Mouse (Mus musculus) left cerebral cortex, adult 8-10 months (tissue): ENCODE results near the gene Cdc42ep1. TPM values are rescaled to one million over a fixed set of nuclear protein-coding genes. Genes with fewer than 3 reads are reported as not detected.
"Not testable (repeated sequence)": the region's sequence is repeated elsewhere in the genome, so short reads cannot be mapped to it uniquely, and the experiment has no call there.

Source experiments
- DNase-seq, 2 experiments: peaks; one replicate each; pipeline ENCODE4 v3.0.0; 2022; ENCODE audit warnings: low spot score in 2 of 2
- microRNA-seq, 2 experiments: library from miRNA; unstranded; fragments of <30 nt; microRNA quantifications; one replicate each; pipeline ENCODE4 v1.2.0; 2022
- total RNA-seq, 4 experiments: library from RNA; stranded (reverse); gene quantifications; 2 replicates each; pipeline ENCODE4 v1.2.4; 2022

Gene Cdc42ep1
- total RNA-seq, 4 experiments from 2014 or later: 16.8 to 22.9 (median 20.1) TPM

DNA sequence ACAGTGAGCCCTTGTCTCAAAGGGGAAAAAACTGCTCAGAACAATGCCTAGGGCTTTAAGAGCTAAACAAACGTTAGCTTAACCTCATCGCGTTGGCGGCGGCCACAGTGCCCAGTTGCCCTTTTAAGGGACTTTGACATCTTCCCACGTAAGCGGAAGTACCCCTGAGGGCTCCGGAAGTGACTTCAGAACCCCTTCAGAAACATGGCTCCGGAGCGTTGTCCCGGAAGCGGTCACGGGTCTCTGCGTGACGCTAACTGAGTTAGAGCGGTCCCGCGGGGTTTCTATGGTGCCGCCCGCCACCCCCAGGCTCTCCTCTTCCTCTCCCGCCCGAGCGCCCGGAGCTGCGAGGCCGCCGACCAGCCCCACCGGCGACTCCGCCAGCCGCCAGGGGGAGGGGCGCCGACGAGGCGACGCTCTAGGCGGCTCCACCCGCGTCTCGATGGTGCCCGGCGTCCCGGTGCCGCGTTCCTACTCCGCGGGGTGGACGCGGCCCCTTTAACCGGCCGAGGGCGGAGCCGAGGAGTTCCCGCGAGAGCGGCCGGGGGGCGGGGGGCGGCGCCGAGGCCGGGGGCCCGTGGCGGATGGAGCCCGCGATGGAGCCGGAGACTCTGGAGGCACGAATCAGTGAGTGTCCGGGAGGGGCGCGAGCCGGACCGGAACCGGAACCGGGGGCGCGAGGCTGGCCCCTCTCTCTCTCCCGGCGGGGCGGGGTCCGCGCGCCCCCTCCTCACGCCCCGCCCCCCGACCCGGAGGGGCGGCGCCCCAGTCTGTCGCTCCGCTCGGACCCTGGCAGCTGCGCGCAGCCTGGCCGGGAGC, 34.8 kb downstream of the Cdc42ep1 start, which contains the start of gene Gga1:
TSS of gene Gga1 (plus strand) at position 200 of the 819 bp plus-strand sequence.
- peak; percentile 95 for DNase-seq

DNA sequence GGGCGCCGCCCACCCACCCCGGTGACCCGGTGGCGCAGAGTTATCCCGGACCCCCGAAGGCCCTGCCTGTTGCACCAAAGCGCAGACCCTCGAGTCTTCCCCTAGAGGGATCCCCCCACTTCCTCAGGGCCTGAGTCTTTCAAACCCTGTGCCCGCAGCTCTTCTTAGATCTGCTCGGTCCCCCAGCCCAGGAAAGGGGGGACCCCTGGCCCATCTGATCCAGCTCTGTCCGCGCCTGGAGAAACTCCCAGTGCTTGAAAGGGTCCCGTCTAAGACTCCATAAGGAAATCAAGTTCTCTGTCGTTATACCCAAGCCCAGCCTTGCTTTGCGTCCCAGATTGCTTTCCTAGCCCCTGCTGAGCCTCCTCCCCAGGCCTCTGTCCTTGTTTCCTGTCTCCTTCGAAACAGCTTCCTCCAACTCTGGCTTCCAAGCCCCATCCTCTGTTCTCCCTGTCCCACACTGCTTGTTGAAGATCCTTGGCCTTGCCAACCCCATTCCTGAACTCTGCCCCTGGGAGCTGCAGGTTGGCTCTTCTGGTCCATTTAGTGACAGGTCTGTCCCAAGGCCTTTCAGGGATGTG, 35.5 kb downstream of the Cdc42ep1 start:
- no peak for DNase-seq

DNA sequence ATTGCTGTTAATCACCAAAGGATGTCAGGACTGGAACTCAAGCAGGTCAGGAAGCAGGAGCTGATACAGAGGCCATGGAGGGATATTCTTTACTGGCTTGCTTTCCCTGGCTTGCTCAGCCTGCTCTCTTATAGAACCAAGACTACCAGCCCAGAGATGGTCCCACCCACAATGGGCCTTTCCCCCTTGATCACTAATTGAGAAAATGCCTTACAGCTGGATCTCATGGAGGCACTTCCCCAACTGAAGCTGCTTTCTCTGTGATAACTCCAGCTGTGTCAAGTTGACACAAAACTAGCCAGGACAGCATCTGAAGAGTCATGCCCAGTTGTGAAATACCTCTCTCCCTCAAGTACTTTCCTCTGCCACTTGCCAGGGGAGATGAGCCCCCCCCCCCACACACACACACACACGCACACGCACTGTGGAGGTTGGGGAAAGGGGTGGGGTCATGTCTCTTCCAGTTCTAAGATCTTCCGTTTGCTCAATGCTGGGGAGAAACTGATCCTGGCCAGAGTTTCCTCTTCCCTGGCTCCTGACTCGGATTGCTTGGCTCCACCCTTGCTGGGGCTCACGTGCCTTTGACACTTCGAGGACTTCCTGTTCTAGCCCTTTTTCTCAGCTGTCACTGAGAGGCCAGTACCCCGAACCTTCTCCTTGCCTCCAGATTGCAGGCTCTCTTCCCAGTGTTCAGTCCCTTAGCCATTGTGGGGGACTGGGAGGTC, 36.5 kb downstream of the Cdc42ep1 start:
- DNase-seq: not testable (repeated sequence)

DNA sequence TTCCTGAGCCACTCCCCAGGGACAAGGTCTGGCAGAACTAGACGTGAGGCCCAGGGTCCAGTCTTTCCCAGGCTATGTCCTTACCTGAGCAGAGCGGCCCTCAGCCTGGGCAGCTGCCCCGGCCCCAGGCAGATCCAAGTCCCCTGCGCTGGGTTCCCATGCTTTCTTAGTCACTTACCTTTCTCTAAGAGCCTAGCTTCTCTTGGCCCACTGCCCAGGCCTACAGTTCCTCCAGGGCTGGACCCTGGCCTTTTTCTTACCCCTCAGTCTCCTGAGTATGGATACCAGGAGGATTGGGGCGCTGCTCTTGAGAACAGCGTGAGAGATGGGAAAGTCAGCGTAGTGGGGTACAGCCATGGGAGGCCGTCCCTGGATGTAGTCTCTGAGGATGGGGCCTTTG, 38.0 kb downstream of the Cdc42ep1 start:
- no peak for DNase-seq

DNA sequence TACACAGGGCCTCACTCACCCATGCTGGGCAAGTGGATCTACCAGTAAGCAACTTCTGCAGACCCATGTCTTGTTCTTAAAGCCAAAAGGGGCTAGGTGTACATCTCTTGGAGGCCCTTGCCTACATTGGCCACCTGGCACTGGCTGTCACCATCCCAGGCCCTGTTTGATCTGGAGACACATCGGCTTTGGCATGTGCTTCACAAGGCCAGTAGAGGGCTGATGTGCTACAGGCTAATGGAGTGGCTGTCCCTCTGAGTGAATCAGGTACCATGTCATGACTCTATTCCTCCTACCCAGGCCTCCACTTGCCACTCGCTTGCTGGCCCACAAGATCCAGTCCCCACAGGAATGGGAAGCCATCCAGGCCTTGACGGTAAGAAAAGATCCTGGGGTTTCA, 39.4 kb downstream of the Cdc42ep1 start:
- no peak for DNase-seq

DNA sequence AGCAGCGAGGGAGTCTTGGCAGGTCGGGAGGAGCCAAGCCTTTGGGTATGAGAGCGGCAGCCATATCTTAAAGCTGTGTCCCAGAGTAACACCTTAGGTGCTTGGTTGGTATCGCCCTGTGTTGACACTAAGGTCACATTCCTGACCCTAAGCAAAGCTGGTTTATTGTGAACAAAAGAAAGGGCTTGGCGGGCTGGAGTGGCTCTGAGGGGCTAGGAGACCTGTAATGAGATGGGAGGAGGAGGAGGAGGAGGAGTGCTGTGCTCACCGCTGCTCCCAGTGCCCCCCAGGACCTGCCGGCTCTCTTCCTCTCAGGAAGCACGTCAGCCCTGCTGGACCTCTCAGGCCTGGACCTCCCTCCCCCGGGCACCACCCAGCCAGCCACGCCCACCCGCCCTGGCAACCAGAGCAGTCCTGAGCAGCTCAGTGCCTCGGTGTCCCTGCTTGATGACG, 47.0 kb downstream of the Cdc42ep1 start:
- DNase-seq: no peak

DNA sequence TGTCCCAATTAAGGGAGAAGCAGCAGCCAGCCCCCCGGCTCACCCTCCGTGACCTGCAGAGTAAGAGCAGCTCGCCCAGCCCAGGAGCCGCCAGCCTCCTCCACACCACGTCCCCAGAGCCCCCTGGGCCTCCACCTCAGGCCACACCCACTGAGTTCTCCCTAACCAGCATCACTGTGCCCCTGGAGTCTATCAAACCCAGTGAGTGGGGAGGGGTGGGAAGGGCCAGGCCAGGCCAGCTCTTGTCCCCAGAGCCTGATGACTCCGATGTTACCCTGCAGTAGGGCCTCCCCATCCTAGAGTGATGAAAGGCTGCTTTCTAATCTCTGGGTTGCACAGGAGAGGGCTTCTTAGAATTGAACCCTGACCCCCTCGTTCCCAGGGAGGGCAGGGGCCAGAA, 50.0 kb downstream of the Cdc42ep1 start:
- DNase-seq: no peak

DNA sequence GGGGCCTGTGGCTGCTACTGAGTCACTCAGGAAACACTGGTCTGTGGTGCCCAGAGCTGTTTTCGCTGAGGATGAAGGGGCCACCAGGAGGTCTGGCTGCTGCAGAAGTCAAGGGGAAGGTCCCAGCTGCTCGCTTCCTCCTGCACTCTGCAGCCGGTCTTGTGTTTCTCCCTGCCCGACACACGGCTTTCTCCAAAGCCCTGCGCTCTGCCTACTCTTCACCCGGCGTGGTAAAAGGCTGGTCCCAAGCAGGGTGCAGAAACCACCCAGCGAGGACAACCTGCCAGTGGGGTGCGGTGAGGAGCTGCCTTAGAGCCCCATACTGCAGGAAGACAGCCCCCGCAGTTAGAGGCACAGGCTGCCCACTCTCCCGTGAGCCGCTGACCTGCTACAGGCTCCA, 52.3 kb downstream of the Cdc42ep1 start:
- DNase-seq: no peak

DNA sequence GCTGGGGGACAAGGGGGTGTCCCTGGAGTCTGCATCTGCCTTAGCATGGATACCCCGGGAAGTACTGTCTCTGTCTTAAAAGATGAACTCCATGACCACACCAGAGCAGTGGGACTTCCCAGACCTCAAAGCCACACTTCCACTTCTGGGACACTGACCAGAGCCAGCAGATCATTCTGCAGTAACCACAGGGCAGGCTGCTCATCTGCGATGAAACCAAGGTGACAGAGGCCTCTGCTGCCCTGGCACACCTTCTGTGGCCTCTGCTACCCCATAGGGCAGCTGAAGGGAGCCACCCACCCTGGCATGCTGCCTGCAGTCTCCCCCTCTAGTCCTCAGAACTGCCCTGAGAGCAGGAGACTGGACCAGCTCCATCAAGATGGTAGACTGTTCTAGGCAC, 53.3 kb downstream of the Cdc42ep1 start:
- no peak for DNase-seq

DNA sequence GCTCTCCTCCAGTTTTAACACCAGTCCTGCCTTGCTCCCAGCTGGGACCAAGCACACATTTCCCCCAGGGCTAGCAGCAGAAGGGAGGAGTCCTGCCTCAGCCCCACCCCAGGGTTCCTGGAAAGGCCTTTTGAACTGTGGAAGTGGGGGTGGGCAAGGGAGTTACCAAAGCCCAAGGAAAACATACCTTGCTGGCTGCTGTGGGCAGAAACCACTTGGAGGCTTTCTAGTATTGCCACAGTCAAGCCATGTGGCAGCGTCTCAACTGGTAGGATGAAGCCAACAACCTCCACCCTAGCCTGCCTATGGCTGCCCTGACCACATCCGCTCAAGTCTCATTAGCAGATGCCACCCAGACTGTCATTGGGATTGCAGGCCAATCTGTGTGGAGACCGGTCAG, 53.7 kb downstream of the Cdc42ep1 start:
- DNase-seq: no peak

DNA sequence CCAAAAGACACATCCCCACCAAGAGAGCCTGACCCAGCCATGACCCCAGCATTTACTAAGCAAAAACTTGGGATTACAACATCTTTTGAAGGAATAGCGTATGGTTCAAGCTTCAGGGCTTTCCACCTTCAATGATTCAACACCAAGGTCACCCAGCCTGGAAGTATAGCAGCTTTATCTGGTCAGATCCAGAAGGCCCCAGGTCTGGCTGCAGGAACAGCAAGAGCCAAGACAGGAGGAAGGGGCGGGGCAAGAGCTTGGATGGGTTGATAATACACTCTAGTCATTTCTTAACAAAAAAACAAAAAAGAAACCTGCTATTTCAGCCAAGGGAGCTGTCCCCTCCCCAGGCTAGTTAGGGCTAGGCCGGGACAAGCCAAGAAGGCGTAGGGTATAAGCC, 55.1 kb downstream of the Cdc42ep1 start:
- DNase-seq: no peak

DNA sequence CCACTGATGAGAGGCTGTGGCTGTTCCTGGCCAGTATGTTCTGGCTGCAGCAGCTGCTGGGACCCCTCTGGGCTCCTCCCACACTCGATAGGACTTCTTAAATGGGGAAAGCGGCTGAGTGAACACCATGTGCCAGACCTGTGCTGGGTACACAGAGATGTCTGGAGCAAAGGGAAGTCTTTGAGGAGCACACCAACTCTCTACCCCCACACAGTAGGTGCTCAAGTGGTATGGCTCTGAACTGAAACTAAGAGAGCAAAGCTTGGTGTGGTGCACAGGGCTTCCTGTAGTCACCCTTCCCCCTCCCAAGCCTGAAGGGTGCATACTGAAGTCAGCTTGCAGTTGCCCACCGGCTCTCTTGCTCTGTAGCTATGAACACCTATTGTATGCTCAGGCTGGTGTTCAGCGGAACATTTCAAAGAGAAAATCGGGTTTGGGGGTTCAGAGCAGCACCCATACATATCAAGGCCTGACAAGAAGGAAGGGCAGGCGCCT, 56.1 kb downstream of the Cdc42ep1 start:
- DNase-seq: no peak

DNA sequence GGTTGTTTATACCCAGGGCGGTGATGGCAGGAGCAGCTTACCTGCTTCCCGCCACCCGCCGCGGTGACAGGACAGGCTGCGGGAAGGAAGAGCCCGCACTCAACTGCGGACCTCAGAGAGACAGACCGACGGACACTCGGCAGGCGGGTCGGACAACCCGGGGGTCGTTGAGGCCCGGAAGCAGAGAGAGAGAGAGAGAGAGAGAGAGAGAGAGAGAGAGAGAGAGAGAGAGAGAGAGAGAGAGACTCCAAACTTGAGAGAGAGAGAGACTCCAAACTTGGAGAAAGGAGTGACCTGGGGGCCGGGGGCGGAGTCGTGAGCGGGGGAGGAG, 57.0 kb downstream of the Cdc42ep1 start, which contains the start of gene Gm49510:
TSS of gene Gm49510 (plus strand) at position 259 of the 331 bp plus-strand sequence.
- no peak for DNase-seq

DNA sequence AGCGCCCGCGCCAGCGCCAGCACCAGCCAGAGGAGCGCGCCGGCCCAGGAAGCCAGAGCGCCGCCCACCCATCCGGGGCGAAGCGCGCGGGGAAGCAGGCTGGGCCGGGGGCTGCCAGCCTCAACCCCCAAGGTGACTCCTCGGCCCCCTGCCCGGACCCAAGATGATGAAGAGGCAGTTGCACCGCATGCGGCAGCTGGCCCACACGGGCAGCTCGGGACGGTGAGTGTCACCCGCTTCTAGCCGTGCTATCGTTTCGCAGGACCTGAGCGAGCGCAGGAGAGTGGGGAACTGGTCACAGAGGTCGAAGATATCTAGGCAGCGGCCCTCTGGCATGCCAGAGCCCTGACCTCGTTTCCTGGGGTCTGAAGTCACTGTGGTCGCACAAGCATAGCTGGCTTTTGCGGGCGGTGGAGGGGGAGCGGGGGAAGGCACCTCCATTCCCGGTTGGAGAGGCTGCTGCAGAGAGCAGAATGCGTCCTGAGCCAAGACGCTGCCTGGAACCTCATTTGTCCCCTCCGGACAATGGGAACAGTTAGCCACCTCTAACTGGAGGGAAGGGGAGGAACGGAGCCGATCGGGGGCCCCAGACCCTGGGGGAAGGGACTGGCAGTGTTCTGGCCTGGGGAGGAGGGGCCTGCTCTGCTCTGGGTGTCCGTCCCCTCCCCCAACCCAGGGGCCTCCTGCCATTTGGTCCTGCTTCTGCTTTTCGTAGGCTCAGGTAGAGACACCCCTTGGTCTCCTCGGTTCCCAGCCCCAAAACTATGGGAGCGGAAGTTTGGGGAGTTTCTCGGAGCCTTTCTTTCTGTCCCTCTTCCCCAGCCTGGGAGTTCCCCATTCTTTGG, 57.5 kb downstream of the Cdc42ep1 start, which contains the start of gene Sh3bp1:
TSS of gene Sh3bp1 (plus strand) at position 29 of the 845 bp plus-strand sequence.
- DNase-seq: peak in 1 of 2 experiments; percentile 30

Small RNAs within 50 kb of the gene (microRNA-seq; reads per million reads assigned to microRNA genes)
- 0.22 to 1.5 reads per million in 2 experiments for gene Mir6955

Other genes with a start within 250 kb of the Cdc42ep1 start
- gene Cyth4, start 245.6 kb upstream of the Cdc42ep1 start, total RNA-seq: 10 to 100 TPM in 3 of 4 experiments, 1 to 10 TPM in 1; 9.1 to 26.0 (median 17.3) TPM
- gene Elfn2, start 123.9 kb upstream of the Cdc42ep1 start, total RNA-seq: 100 to 1,000 TPM; 136 to 151 (median 145) TPM
- gene Mfng, start 69.1 kb upstream of the Cdc42ep1 start, total RNA-seq: 1 to 10 TPM; 4.2 to 8.9 (median 6.4) TPM
- 1 to 10 TPM; 4.9 to 5.4 (median 5.0) TPM for gene Card10, start 39.6 kb upstream of the Cdc42ep1 start, total RNA-seq
- not detected for gene Lgals2, start 12.9 kb downstream of the Cdc42ep1 start, total RNA-seq
- gene Gga1, start 34.6 kb downstream of the Cdc42ep1 start, total RNA-seq: 10 to 100 TPM; 53.5 to 64.7 (median 57.6) TPM
- gene Gm49510, start 57.0 kb downstream of the Cdc42ep1 start, total RNA-seq: under 1 TPM in 2 of 4 experiments, not detected in 2; 0.36 to 0.46 TPM
- gene Sh3bp1, start 57.1 kb downstream of the Cdc42ep1 start, total RNA-seq: 10 to 100 TPM; 26.2 to 38.6 (median 32.2) TPM
- 100 to 1,000 TPM; 157 to 176 (median 166) TPM for gene Pdxp, start 71.3 kb downstream of the Cdc42ep1 start, total RNA-seq
- 10 to 100 TPM; 19.2 to 31.4 (median 26.5) TPM for gene Lgals1, start 84.1 kb downstream of the Cdc42ep1 start, total RNA-seq
- 10 to 100 TPM; 35.8 to 43.5 (median 39.9) TPM for gene Nol12, start 92.3 kb downstream of the Cdc42ep1 start, total RNA-seq
- 10 to 100 TPM; 10.8 to 16.3 (median 11.7) TPM for gene Triobp, start 105.1 kb downstream of the Cdc42ep1 start, total RNA-seq
- gene H1f0, start 185.8 kb downstream of the Cdc42ep1 start, total RNA-seq: 10 to 100 TPM; 84.9 to 94.2 (median 89.5) TPM
- under 1 TPM in 3 of 4 experiments, not detected in 1; 0.30 to 0.72 (median 0.37) TPM for gene Galr3, start 199.3 kb downstream of the Cdc42ep1 start, total RNA-seq
- gene Ankrd54, start 220.3 kb downstream of the Cdc42ep1 start, total RNA-seq: 10 to 100 TPM; 16.5 to 20.1 (median 18.4) TPM
- 10 to 100 TPM; 73.8 to 77.0 (median 75.3) TPM for gene Eif3l, start 232.6 kb downstream of the Cdc42ep1 start, total RNA-seq